Mouse (Mus musculus) liver, adult 2 months (tissue): ENCODE measurements around the gene Tcerg1l.

Experiments used
- CTCF ChIP-seq: fragments of 200-500 bp; IDR thresholded peaks from 2 replicates; pipeline ENCODE4 v1.5.1; 2011; ENCODE audit warnings: low read depth, low read length, control low read depth
- POLR2A ChIP-seq: fragments of 200-500 bp; IDR thresholded peaks from 2 replicates; pipeline ENCODE4 v1.6.1; 2011; ENCODE audit warnings: low read length, control low read depth; ENCODE audit not compliant: insufficient read depth; ENCODE audit errors: extremely low read depth

GRCm38 (mm10) chr7:138313733-138314132 is 83.8 kb downstream of the Tcerg1l start:
- TF ChIP-seq CTCF (no peak), POLR2A (no peak)
